Mouse (Mus musculus) forebrain, embryonic 15.5 days (tissue): ENCODE data around the gene Pappa. TPM values are rescaled to one million over a fixed set of nuclear protein-coding genes. Genes with fewer than 3 reads are reported as not detected.
A peak's percentile ranks its signal among the peaks of the same experiment; 100 is the strongest.

ENCODE experiments used
- ATAC-seq: fragments of 200-750 bp; cut with Nextera tagmentation; replicated peaks from 2 replicates; pipeline ENCODE4 v1.8.0; 2017; ENCODE audit warnings: mild to moderate bottlenecking, moderate TSS enrichment, moderate library complexity
- H3K27ac ChIP-seq: fragments of 300-500 bp; sonication (generic); replicated peaks from 2 replicates; pipeline ENCODE4 v1.5.1; 2015; ENCODE audit warnings: mild to moderate bottlenecking, inconsistent platforms
- H3K27me3 ChIP-seq: fragments of 300-500 bp; sonication (generic); 2 replicates; pipeline ENCODE4 v1.6.1; 2015; ENCODE audit warnings: inconsistent platforms
- H3K36me3 ChIP-seq: fragments of 300-500 bp; sonication (generic); 2 replicates; pipeline ENCODE4 v1.6.1; 2015; ENCODE audit warnings: mild to moderate bottlenecking, inconsistent platforms
- H3K4me1 ChIP-seq: fragments of 300-500 bp; sonication (generic); 2 replicates; pipeline ENCODE4 v1.6.1; 2015; ENCODE audit warnings: inconsistent platforms
- H3K4me2 ChIP-seq: fragments of 300-500 bp; sonication (generic); replicated peaks from 2 replicates; pipeline ENCODE4 v1.6.1; 2015; ENCODE audit warnings: mild to moderate bottlenecking, inconsistent platforms
- H3K4me3 ChIP-seq: fragments of 300-500 bp; sonication (generic); 2 replicates; pipeline ENCODE4 v1.5.1; 2015; ENCODE audit warnings: mild to moderate bottlenecking, inconsistent platforms
- H3K9ac ChIP-seq: fragments of 300-500 bp; sonication (generic); replicated peaks from 2 replicates; pipeline ENCODE4 v1.6.1; 2015; ENCODE audit warnings: mild to moderate bottlenecking, inconsistent platforms
- H3K9me3 ChIP-seq: fragments of 300-500 bp; sonication (generic); 2 replicates; pipeline ENCODE4 v1.6.1; 2016; ENCODE audit warnings: inconsistent platforms
- WGBS: fragments of 180-500 bp; shearing (Covaris S2); methylation state at CpG from one replicate; pipeline ENCODE4 v1.1.7; 2015; ENCODE audit warnings: mixed read lengths; 5-methylcytosine and 5-hydroxymethylcytosine counted together
- polyA plus RNA-seq: library from polyadenylated mRNA; unstranded; fragments of >200 nt; fragmentation: Nextera tagmentation; extraction: Ambion mirVana; gene quantifications from 2 replicates; pipeline ENCODE4 v1.2.1, GENCODE M21; 2015

The Pappa gene
- polyA plus RNA-seq, 1 experiment from 2014 or later, result 0.39 TPM

- no peaks in the 10 kb centered on the region for H3K27me3 ChIP-seq
- H3K4me3 ChIP-seq, result no peak overlapping the region
- H3K4me2 ChIP-seq, result no peak overlapping the region
- no peak overlapping the region for H3K27ac ChIP-seq
- 2% methylated on average over 8 of the region's 8 CpGs for whole genome bisulfite sequencing
- no peaks in the 10 kb centered on the region for H3K36me3 ChIP-seq
- H3K9ac ChIP-seq, result no peak overlapping the region
- peaks cover 6% of the 10 kb centered on the region for H3K4me1 ChIP-seq
- no peak for ATAC-seq
- no peaks in the 10 kb centered on the region for H3K9me3 ChIP-seq
Measured at GRCm38 (mm10) chr4:65238540-65238998, 114.6 kb downstream of the Pappa start.

GRCm38 (mm10) chr4:65242434-65242931 lies 118.5 kb downstream of the Pappa start:
- Histone ChIP-seq H3K9ac (no peak overlapping the region), H3K4me3 (no peak overlapping the region), H3K27ac (no peak overlapping the region), H3K4me2 (no peak overlapping the region), H3K27me3 (no peaks in the 10 kb centered on the region), H3K9me3 (no peaks in the 10 kb centered on the region), H3K36me3 (no peaks in the 10 kb centered on the region), H3K4me1 (peaks cover 6% of the 10 kb centered on the region)
- 45% methylated on average over 3 of the region's 3 CpGs for WGBS
- no peak for ATAC-seq

DNA sequence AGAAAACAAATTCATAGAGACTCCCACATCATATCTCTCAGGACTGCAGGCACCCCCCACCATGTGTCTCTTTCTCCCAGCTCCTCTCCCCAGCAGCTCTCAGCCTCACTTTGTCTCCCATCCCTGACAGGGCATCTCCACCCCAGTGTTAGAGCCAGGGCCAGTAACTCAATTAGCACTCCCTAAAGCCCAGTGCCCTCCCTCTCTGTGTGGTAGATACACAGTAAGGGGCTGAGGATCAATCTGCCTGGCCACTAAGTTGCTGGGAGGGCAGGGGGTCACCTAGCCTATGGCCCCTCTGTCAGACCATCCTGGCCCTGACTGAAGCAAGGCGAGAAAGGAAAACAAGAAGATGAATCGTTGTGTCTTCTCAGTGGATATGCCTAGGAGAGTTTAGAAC lies 119.3 kb downstream of the Pappa start:
- no peak for ATAC-seq
- WGBS, result 38% methylated on average over 2 of the region's 2 CpGs

DNA sequence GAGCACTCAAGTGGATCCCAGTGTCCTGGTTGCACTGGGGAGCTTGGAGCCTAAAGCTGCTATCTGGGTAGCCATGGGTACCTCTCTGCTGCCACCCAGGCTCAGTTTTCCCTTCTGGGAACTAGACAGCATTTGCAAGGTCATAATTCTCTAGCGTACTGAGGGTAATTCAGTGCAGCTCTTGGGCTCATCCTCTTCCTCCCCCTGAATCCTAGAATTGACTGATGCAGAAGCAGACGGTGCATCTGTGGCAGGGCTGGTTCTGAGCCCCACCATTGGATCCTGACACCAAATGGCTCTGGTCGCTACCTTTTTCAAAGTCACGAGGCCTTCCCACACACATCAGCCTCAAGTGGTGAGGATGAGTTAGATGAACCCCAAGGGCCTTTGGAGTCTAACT lies 121.0 kb downstream of the Pappa start:
- H3K27ac ChIP-seq, result no peak overlapping the region
- peaks cover 1% of the 10 kb centered on the region; the same call in 1 of the 2 replicates for H3K27me3 ChIP-seq
- H3K36me3 ChIP-seq, result no peaks in the 10 kb centered on the region
- no peak for ATAC-seq
- WGBS, result 36% methylated on average over 4 of the region's 4 CpGs
- no peaks in the 10 kb centered on the region for H3K9me3 ChIP-seq
- H3K4me1 ChIP-seq, result no peaks in the 10 kb centered on the region
- no peak overlapping the region for H3K4me3 ChIP-seq
- no peak overlapping the region for H3K9ac ChIP-seq
- no peak overlapping the region for H3K4me2 ChIP-seq

More for the DNA sequence above, 119.3 kb downstream of the Pappa start:
- no peak overlapping the region for H3K4me3 ChIP-seq
- no peak overlapping the region for H3K27ac ChIP-seq
- H3K27me3 ChIP-seq, result no peaks in the 10 kb centered on the region
- no peaks in the 10 kb centered on the region for H3K9me3 ChIP-seq
- no peak overlapping the region for H3K9ac ChIP-seq
- no peak overlapping the region for H3K4me2 ChIP-seq
- peaks cover 4% of the 10 kb centered on the region for H3K4me1 ChIP-seq
- H3K36me3 ChIP-seq, result no peaks in the 10 kb centered on the region

DNA sequence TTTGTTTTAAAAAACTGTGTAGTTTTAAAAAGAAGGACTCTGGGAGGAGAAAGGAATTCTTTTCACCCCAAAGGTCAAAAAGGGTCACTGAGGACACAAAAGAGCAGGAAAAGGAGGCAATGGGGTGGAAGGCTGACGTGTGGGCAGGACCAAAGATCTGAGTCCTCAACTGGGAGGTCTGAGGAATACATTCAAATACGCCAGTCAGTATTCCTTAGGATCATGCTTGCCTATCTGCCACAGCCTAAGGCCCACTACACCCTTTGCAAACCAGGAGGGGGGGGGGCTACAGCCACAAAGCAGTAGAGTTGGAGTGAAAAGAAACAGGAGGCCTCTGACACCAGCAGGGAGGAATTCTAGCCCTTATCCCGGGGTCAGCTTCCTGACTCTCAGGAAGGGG lies 121.5 kb downstream of the Pappa start:
- H3K36me3 ChIP-seq, result no peaks in the 10 kb centered on the region
- no peaks in the 10 kb centered on the region for H3K9me3 ChIP-seq
- H3K27me3 ChIP-seq, result peaks cover 3% of the 10 kb centered on the region; the same call in 1 of the 2 replicates
- no peak overlapping the region for H3K4me2 ChIP-seq
- no peak overlapping the region for H3K4me3 ChIP-seq
- no peak for ATAC-seq
- no peak overlapping the region for H3K9ac ChIP-seq
- H3K4me1 ChIP-seq, result no peaks in the 10 kb centered on the region
- H3K27ac ChIP-seq, result no peak overlapping the region
- WGBS, result 37% methylated on average over 3 of the region's 3 CpGs

- ATAC-seq, result peak; percentile 90
- Histone ChIP-seq H3K4me2 (no peak overlapping the region), H3K27me3 (peaks cover 3% of the 10 kb centered on the region; the same call in 1 of the 2 replicates), H3K4me3 (no peak overlapping the region), H3K9ac (no peak overlapping the region), H3K4me1 (peaks cover 6% of the 10 kb centered on the region), H3K9me3 (no peaks in the 10 kb centered on the region), H3K36me3 (no peaks in the 10 kb centered on the region), H3K27ac (no peak overlapping the region)
- 1% methylated on average over 8 of the region's 8 CpGs for WGBS
Measured at GRCm38 (mm10) chr4:65252193-65252592, 128.2 kb downstream of the Pappa start.

GRCm38 (mm10) chr4:65254073-65254472 lies 130.1 kb downstream of the Pappa start:
- Histone ChIP-seq H3K9me3 (no peaks in the 10 kb centered on the region), H3K4me3 (no peak overlapping the region), H3K27me3 (peaks cover 3% of the 10 kb centered on the region; the same call in 1 of the 2 replicates), H3K9ac (no peak overlapping the region), H3K4me1 (peaks cover 9% of the 10 kb centered on the region), H3K4me2 (no peak overlapping the region), H3K36me3 (no peaks in the 10 kb centered on the region), H3K27ac (no peak overlapping the region)
- no peak for ATAC-seq
- WGBS, result 75% methylated on average over 1 of the region's 1 CpGs

- ATAC-seq, result no peak
- no peak overlapping the region for H3K4me3 ChIP-seq
- H3K27ac ChIP-seq, result no peak overlapping the region
- H3K9me3 ChIP-seq, result no peaks in the 10 kb centered on the region
- no peak overlapping the region for H3K9ac ChIP-seq
- H3K4me1 ChIP-seq, result no peaks in the 10 kb centered on the region
- 75% methylated on average over 2 of the region's 2 CpGs for WGBS
- no peaks in the 10 kb centered on the region for H3K27me3 ChIP-seq
- no peak overlapping the region for H3K4me2 ChIP-seq
- no peaks in the 10 kb centered on the region for H3K36me3 ChIP-seq
Measured at GRCm38 (mm10) chr4:65267066-65267465, 143.1 kb downstream of the Pappa start.

- ATAC-seq, result no peak
- Histone ChIP-seq H3K4me2 (no peak overlapping the region), H3K9ac (no peak overlapping the region), H3K9me3 (no peaks in the 10 kb centered on the region), H3K27ac (no peak overlapping the region), H3K4me3 (no peak overlapping the region), H3K27me3 (no peaks in the 10 kb centered on the region), H3K36me3 (no peaks in the 10 kb centered on the region), H3K4me1 (no peaks in the 10 kb centered on the region)
- WGBS, result 79% methylated on average over 2 of the region's 2 CpGs
Measured at GRCm38 (mm10) chr4:65269996-65270395, 146.0 kb downstream of the Pappa start.

- Histone ChIP-seq H3K4me1 (no peaks in the 10 kb centered on the region), H3K4me3 (no peak overlapping the region), H3K4me2 (no peak overlapping the region), H3K9me3 (no peaks in the 10 kb centered on the region), H3K27ac (no peak overlapping the region), H3K9ac (no peak overlapping the region), H3K27me3 (no peaks in the 10 kb centered on the region), H3K36me3 (no peaks in the 10 kb centered on the region)
- 18% methylated on average over 4 of the region's 4 CpGs for WGBS
- ATAC-seq, result no peak
Measured at GRCm38 (mm10) chr4:65272295-65272694, 148.3 kb downstream of the Pappa start.

DNA sequence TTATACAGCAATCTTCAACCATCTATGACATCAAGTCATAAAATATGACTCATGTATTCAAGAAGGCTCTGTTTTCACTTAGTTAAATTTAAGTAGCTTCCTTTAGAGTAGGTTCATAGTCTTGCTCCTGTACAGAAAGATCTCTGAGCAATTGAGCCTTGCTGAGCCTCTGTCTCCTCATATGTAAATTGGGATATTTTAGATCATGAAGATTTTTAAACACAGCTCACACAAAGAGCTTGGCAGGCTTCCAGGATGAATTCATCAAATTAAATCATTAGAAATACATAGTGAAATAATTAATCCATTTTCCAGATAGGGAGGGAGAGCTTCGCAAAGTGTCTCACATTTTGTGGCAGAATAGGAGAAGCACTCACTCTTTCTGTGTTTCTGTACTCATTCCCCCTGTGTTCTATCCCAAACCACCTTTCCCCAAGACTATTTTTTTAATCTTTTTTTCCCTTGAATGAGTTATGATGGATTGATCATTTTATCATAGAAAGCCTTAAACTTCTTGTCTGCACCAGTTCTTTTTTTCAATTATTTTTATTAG lies 149.4 kb downstream of the Pappa start:
- Histone ChIP-seq H3K4me3 (no peak overlapping the region), H3K9me3 (no peaks in the 10 kb centered on the region), H3K36me3 (no peaks in the 10 kb centered on the region), H3K27me3 (no peaks in the 10 kb centered on the region), H3K4me1 (peaks cover 1% of the 10 kb centered on the region), H3K4me2 (no peak overlapping the region), H3K27ac (no peak overlapping the region), H3K9ac (no peak overlapping the region)
- peak; percentile 74; the same call in 1 of the 2 replicates for ATAC-seq
- WGBS, result 53% methylated on average over 1 of the region's 1 CpGs

DNA sequence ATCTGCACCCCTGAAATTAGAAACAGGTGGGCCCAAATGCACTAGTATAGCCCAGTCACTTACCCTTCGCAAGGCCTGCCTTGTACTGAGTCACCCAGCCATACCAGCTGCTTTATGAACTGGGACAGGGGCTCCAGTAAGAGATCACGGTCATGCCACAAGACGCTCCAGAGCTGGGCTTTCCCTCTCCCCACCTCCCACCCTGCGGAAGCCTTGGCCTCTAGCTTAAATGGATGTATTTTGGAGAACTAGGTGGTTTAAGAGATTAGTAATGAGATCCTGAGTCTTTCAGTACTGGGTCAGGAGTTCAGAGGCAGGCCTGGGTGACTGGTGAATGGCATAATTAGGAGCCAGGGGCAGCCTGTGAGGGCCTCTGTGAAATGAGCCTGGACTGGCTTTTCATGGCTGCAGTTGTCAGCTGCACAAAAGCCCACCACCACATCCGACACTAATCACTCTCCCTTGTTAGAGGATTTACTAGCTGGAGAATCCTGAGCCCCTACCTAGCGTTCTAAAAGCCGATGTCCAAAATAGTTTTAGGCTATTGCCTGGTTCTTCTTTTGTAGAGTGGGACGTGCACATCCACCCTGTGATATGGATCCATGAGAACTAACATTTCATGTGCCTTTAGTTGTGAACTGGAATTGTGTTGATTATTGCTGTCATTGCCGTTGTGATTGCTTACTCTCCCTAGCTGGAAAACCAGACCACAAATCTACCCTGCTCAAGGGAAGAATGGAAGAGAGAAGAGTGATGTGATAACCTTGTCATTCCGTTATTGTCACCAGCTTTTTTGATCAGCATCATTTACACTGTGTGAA lies 154.7 kb downstream of the Pappa start:
- 12% methylated on average over 10 of the region's 10 CpGs for WGBS
- no peak overlapping the region for H3K4me3 ChIP-seq

More for the DNA sequence above, 154.7 kb downstream of the Pappa start:
- H3K36me3 ChIP-seq, result no peaks in the 10 kb centered on the region
- peak; percentile 51; the same call in 1 of the 2 replicates for ATAC-seq
- H3K4me1 ChIP-seq, result peaks cover 22% of the 10 kb centered on the region
- H3K4me2 ChIP-seq, result no peak overlapping the region
- no peaks in the 10 kb centered on the region for H3K27me3 ChIP-seq
- H3K9me3 ChIP-seq, result no peaks in the 10 kb centered on the region
- no peak overlapping the region for H3K27ac ChIP-seq
- no peak overlapping the region for H3K9ac ChIP-seq
